Comparison of ENCODE assay signal across 9 mouse cellular contexts in genomic region chr1:88654521-88655472, GRCm38 (mm10). TPM values are rescaled to one million over a fixed set of nuclear protein-coding genes. Genes with fewer than 3 reads are reported as not detected.
DNase-seq lines count a peak whose midpoint lies in the region; ATAC-seq lines count a peak whose summit lies in the region.
"Had no signal": no experiment of that assay in that cellular context is flagged by ENCODE, and none has a peak within 500 bp of the region (broad histone marks: within the 10 kb centered on the region; RNA-seq: fewer than 3 reads in every experiment).

No protein-coding gene starts in this region.

- no peak for ATAC-seq in liver, embryonic 15.5 days (ENCODE audit: insufficient read depth)
- no peak for ATAC-seq in cerebellum, adult (ENCODE audit: insufficient number of reproducible peaks, low FRiP score, low TSS enrichment)

- no peaks in the 10 kb centered on the region for H3K36me3 ChIP-seq in liver, embryonic 15.5 days (replicated peaks)

- H3K9me3 ChIP-seq in liver, embryonic 15.5 days (replicated peaks), result no peaks in the 10 kb centered on the region

- H3K27me3 ChIP-seq in liver, embryonic 15.5 days, result no peaks in the 10 kb centered on the region

- peak overlapping the region; percentile 38; the same call in 1 of the 2 replicates for H3K27ac ChIP-seq in liver, embryonic 15.5 days (replicated peaks)
- H3K27ac ChIP-seq: liver, embryonic 14.5 days had no signal

- H3K4me3 ChIP-seq in liver, embryonic 15.5 days (replicated peaks), result no peak overlapping the region

- H3K9ac ChIP-seq in liver, embryonic 15.5 days, result no peak overlapping the region
- H3K9ac ChIP-seq: liver, embryonic 14.5 days had no signal

- H3K4me2 ChIP-seq in liver, embryonic 15.5 days, result no peak overlapping the region

- 18% methylated on average over 9 of the region's 9 CpGs for WGBS in liver, embryonic 15.5 days (ENCODE audit: insufficient replicate concordance)

- DNase-seq in B cell, adult 2 months, result peak; percentile 27 to 29
- peak; percentile 54 for DNase-seq in Muller cell, postnatal 12 days (ENCODE audit: inconsistent ontology term)
- DNase-seq in spleen, adult 18-20 months, result peak; percentile 48 to 53
- DNase-seq in urinary bladder, adult 18-20 months (ENCODE audit: low spot score in 2 of 2), result no peak
- no peak for DNase-seq in cerebellum, postnatal 14 days
- DNase-seq in retina, embryonic 14.5 days (ENCODE audit: low spot score), result no peak

- no peaks in the 10 kb centered on the region for H3K4me1 ChIP-seq in liver, embryonic 15.5 days (replicated peaks)

RNA-seq across cellular contexts. Expression of gene Arl4c, which starts 47.2 kb away (rescaled TPM):
- polyA plus RNA-seq in liver, embryonic 15.5 days (2015; fragmentation: Nextera tagmentation; extraction: Ambion mirVana), result 0.94 and 1.1 TPM in 2 replicates

Comparison
In these comparisons a context has a peak if more than half of its experiments do, and no peak if none do; other contexts are left out.
1. DNase-seq: peak in B cell, adult 2 months (2 of 2), Muller cell, postnatal 12 days (single experiment) and spleen, adult 18-20 months (2 of 2); none in urinary bladder, adult 18-20 months (0 of 2), cerebellum, postnatal 14 days (0 of 2) and retina, embryonic 14.5 days (single experiment).